Mouse (Mus musculus): ENCODE measurements around the gene Atg101. TPM values are rescaled to one million over a fixed set of nuclear protein-coding genes. Genes with fewer than 3 reads are reported as not detected.
"Not testable (repeated sequence)": the region's sequence is repeated elsewhere in the genome, so short reads cannot be mapped to it uniquely, and the experiment has no call there.

The Atg101 gene
- total RNA-seq, 2 experiments from 2014 or later: 5.8 TPM; not detected in 1

- ATAC-seq (replicated peaks; ENCODE audit: low FRiP score, poor library complexity, severe bottlenecking): no peak
Measured at GRCm38 (mm10) chr15:101308440-101309348, 24.6 kb downstream of the Atg101 start.

DNA sequence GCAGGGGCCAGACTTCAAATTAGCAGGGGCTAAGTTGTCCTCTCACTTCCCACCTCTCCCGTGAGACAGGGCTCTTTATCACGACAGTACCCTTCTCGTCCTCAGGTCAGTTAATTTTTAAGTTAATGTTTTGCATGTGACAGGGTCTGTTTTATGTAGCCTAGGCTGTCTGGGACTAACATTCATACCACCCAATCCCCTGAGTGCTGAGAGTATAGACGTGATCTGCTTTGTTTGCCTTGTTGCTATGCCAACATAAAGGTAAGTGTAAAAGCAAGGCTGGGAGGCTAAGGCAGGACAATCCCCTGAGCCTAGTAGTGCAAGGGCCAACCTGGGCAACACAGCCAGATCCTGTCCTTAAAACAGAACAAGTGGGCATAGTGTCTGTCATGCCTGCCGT lies 25.4 kb downstream of the Atg101 start:
- no peak for ATAC-seq (replicated peaks; ENCODE audit: low FRiP score, poor library complexity, severe bottlenecking)

- ATAC-seq (replicated peaks; ENCODE audit: low FRiP score, poor library complexity, severe bottlenecking): no peak
Measured at GRCm38 (mm10) chr15:101311087-101311770, 27.2 kb downstream of the Atg101 start.

DNA sequence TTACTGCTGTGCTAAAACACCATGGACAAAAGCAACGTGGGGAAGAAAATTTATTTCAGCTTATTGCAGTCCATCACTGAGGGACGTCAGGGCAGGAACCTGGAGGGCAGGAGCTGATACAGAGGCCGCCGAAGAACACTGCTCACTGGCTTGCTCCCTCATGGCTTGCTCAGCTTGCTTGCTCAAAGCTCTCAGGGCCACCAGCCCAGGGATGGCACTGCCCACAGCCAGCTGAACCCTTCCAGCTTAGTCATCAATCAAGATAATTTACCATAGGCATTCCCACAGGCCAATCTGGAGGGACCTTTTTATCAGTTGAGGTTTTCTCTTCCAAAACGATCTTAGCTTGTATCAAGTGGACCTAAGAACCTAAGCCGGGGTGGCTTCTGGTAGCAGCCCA lies 27.9 kb downstream of the Atg101 start:
- no peak for ATAC-seq (replicated peaks; ENCODE audit: low FRiP score, poor library complexity, severe bottlenecking)

- ATAC-seq (replicated peaks; ENCODE audit: low FRiP score, poor library complexity, severe bottlenecking): no peak
Measured at GRCm38 (mm10) chr15:101315378-101315777, 31.3 kb downstream of the Atg101 start.

- ATAC-seq (replicated peaks; ENCODE audit: low FRiP score, poor library complexity, severe bottlenecking): peak; percentile 64
Measured at GRCm38 (mm10) chr15:101315832-101316231, 31.8 kb downstream of the Atg101 start.

DNA sequence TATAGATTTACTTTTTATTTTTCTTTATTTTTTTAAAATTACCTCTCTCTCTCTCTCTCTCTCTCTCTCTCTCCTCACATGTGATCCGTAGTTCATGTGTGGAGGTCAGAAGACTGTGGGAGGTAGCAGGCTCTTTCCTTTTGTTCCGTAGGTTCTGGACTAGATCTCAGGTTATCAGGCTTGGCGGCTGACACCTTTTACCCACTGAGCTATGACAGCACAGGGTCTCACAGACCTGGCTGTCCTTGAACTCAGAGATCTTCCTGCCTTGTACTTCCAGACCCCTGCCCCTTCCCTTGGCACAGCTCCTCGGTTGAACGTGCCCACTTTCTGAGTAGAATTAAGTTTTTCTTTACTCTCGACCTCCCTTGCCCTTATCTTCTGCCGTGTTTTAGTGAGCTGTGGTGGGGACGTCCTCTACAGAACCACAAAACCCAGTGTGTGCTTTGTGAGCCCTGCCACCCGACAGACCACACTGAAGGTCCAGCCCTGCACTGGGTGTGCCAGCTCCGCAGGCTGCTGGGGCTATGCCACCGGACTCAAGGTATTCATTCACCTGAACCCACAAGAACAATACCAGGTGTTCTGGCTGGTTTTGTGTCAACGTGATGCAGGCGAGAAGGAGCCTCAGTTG lies 32.3 kb downstream of the Atg101 start:
- ATAC-seq (replicated peaks; ENCODE audit: low FRiP score, poor library complexity, severe bottlenecking): no peak

DNA sequence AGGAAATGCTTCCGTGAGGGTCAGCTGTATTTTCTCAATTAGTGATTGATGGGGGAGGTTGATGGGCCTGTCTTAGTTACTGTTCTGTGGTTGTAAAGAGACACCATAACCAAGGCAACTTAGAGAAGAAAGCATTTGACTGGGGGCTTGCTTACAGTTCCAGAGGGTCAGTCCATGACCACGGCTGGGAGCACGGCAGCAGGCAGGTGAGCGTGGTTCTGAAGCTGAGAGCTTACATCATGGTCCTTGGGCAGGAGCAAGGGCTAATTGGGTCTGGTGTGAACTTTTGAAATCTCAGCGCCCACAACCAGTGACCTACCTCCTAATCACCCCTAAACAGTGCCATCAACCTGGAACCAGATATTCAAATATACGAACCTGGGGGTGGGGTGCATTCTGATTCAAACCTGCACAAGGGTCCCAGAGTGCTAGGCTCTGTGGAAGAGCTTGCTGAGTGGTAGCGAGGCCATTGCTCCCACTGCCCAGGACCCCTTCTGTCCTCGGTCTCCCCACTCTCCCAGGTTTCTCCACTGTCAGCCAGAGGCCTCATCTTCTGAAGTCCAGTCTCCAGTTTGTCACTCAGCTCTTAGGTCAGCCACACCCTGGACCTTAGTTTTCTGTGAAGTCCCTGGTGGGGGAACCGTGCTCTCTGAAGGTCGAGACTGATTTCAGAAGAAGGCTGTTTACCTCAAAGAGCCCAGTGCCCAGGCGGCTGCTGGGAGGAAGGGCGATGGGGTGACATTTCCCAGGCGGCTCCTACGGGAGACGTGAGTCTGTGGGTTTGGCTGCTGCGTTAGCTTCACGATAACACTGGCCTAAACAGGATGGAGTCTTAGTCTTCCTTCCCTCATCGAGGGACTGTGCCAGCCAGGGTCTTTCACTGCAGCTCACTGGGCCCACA lies 33.1 kb downstream of the Atg101 start:
- ATAC-seq (replicated peaks; ENCODE audit: low FRiP score, poor library complexity, severe bottlenecking): no peak

DNA sequence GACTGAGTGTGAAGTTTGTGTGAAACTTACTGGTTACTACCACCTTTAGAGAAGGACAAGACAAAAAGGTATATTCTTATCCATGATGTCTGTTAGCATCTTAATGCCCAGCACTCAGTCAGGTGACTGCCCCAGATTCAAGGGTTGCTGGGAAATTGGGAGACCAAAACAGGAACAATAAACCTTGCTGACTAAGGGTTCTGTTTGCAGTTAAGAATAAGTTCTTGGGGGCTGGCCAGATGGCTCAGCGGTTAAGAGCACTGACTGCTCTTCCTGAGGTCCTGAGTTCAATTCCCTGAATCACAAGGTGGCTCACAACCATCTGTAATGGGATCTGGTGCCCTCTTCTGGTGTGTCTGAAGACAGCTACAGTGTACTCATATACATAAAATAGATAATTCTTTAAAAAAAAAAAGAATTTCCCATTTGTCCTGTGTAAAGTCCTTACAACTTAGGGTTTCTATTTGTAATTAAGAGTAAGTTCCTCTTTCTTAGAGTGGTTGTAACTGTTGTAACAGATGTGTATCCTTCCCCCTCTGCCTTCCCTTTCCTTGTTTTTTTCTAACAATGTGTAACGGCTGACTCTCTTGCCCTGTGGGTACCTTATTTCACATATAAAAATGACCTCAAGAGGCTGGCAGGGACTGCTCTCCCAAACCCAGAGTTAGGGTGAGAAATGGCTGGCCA lies 33.9 kb downstream of the Atg101 start:
- ATAC-seq (replicated peaks; ENCODE audit: low FRiP score, poor library complexity, severe bottlenecking): no peak

DNA sequence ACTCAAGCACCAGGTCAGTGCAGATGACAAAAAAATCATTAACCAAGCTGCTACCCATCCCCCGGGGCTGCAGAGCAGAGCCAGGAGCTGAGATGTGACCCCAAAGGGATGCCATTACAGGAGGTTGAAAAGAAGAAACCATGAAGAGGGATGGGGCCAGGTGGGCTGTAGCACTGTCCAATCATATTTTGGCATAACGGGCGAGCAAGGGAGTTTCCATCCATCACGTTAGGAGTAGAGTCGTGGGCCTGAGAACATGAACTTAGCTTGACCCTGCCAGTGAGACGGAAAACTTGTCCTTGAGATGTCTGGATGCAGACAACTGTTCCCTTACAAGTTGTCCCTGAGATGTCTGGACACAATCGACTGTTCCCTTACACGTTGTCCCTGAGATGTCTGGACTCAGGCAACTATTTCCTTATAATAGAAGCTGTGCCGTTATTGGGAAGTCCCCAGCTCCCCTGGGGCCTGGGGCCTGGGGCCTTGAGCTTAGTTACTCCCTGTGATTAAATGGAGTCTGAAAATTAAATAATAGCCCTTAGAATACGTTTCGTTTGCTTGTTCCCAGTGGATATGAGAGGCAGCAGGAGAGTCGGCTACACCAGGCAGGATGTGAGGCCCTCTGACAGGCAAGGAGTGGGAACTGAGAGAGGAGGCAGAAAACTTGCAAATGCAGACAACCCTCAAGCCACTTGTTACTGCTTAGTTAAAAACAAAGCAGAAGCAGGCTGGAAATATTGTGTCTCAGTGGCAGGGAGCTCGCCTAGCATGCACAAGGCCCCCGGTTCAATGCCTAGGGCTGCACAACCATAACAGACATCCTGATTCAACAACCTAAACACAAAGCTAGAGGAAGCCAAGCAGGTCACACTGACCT lies 35.1 kb downstream of the Atg101 start:
- no peak for ATAC-seq (replicated peaks; ENCODE audit: low FRiP score, poor library complexity, severe bottlenecking)

GRCm38 (mm10) chr15:101320010-101320617 lies 36.0 kb downstream of the Atg101 start:
- no peak for ATAC-seq (replicated peaks; ENCODE audit: low FRiP score, poor library complexity, severe bottlenecking)

DNA sequence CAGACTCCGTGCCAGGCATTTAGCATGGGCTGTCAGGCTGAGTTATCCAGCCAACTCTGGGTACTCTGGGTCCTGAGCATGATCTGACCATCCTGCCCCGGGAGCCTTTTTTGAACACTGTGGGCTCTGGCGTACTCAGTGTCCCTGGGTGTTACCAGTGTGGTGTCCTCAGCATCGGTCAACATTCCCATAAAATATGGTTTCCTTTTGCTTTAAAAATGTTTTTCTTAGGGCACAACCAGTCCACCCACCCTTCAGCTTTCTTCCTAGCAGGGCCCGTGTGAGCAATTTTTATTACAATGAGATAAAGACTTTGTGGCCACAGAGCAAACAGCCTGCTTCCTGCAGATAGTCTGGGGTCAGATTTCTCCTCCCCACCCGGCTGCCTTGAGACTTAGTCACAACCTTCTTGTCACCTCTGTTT lies 36.6 kb downstream of the Atg101 start:
- no peak for ATAC-seq (replicated peaks; ENCODE audit: low FRiP score, poor library complexity, severe bottlenecking)

DNA sequence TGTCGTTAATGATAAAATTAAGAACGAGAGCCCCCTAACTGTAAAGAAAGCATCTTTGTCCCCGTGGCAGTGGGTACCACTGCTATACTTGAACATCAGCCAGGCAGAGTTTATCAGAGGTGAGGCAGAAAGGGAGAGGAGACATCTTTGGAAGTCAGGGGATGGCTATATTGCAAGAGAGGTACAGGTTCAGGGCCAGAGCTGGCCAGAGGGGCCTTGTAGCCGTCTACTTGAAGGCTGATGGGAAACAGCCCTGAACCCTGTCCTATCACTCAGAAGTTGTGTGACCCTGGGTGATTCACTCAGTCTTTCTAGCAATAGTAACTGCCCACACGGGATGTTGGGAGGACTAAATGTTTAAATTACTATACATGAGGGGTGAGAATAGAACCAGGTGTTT lies 37.1 kb downstream of the Atg101 start:
- ATAC-seq (replicated peaks; ENCODE audit: low FRiP score, poor library complexity, severe bottlenecking): no peak

GRCm38 (mm10) chr15:101322106-101322505 lies 38.0 kb downstream of the Atg101 start:
- no peak for ATAC-seq (replicated peaks; ENCODE audit: low FRiP score, poor library complexity, severe bottlenecking)

DNA sequence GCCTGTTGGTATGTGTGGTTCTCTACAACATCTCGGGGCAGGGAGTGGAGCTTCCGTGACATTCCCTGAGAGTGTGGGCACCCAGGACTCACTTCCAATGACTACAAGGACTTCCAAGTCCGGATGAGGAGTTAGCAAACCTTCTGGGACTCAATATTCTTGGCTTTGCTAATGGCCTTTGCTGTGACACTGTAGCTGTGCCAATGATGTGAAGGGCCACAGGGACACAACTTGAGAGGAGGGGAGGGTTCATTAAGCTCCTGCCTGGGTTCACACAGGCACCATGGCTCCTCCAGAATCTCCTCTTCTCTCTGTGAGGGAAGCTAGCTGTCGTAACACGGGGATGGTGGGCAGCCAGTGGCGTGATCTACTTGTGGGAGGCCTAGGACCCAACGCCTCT lies 38.6 kb downstream of the Atg101 start:
- no peak for ATAC-seq (replicated peaks; ENCODE audit: low FRiP score, poor library complexity, severe bottlenecking)

DNA sequence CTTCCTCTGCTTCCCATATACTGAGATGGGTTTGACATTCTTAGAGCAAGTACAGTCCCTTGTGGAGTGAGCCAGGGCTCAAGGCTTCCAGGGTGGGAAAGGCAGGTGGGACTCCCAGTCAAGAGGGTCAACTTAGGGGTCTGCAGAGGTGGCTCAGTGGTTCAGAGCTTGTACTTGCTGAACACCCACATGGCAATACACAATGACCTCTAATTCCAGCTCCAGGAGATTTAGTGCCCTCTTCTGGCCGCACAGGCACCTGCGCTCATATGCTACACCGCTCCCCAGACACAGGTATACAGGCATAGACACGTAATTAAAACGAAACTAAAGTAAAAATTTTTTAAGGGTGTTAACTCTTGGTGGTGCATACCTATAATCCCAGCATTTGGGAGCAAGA lies 39.4 kb downstream of the Atg101 start:
- no peak for ATAC-seq (replicated peaks; ENCODE audit: low FRiP score, poor library complexity, severe bottlenecking)

- ATAC-seq (replicated peaks; ENCODE audit: low FRiP score, poor library complexity, severe bottlenecking): not testable (repeated sequence)
Measured at GRCm38 (mm10) chr15:101324409-101324808, 40.3 kb downstream of the Atg101 start.
